Mouse (Mus musculus): ENCODE data around the gene Matn3. TPM values are rescaled to one million over a fixed set of nuclear protein-coding genes. Genes with fewer than 3 reads are reported as not detected.

Matn3 gene
- polyA plus RNA-seq, 1 experiment from 2014 or later = 4.7 TPM

- no peaks in the 10 kb centered on the region for H3K4me1 ChIP-seq
- no peaks in the 10 kb centered on the region for H3K27me3 ChIP-seq (ENCODE audit: low read depth, poor library complexity, severe bottlenecking)
- H3K27ac ChIP-seq (replicated peaks) = no peak overlapping the region
- DNase-seq (ENCODE audit: low spot score) = no peak
- WGBS = 95% methylated on average over 6 of the region's 6 CpGs
- no peak overlapping the region for H3K4me3 ChIP-seq
- peaks cover 10% of the 10 kb centered on the region for H3K36me3 ChIP-seq
- no peaks in the 10 kb centered on the region for H3K9me3 ChIP-seq (replicated peaks)
Measured at GRCm38 (mm10) chr12:9007811-9008210, 60.1 kb downstream of the Matn3 start.

GRCm38 (mm10) chr12:9010311-9010710 lies 62.6 kb downstream of the Matn3 start:
- H3K4me1 ChIP-seq = no peaks in the 10 kb centered on the region
- no peak overlapping the region for H3K27ac ChIP-seq (replicated peaks)
- H3K4me3 ChIP-seq = no peak overlapping the region
- no peak for DNase-seq (ENCODE audit: low spot score)
- H3K36me3 ChIP-seq = peaks cover 19% of the 10 kb centered on the region
- H3K9me3 ChIP-seq (replicated peaks) = no peaks in the 10 kb centered on the region
- WGBS = 72% methylated on average over 4 of the region's 4 CpGs
- H3K27me3 ChIP-seq (ENCODE audit: low read depth, poor library complexity, severe bottlenecking) = no peaks in the 10 kb centered on the region

- no peaks in the 10 kb centered on the region for H3K4me1 ChIP-seq
- no peak overlapping the region for H3K4me3 ChIP-seq
- peaks cover 50% of the 10 kb centered on the region for H3K36me3 ChIP-seq
- H3K9me3 ChIP-seq (replicated peaks) = no peaks in the 10 kb centered on the region
- H3K27me3 ChIP-seq (ENCODE audit: low read depth, poor library complexity, severe bottlenecking) = no peaks in the 10 kb centered on the region
- no peak for DNase-seq (ENCODE audit: low spot score)
- 95% methylated on average over 9 of the region's 9 CpGs for WGBS
- H3K27ac ChIP-seq (replicated peaks) = no peak overlapping the region
Measured at GRCm38 (mm10) chr12:9016376-9016775, 68.6 kb downstream of the Matn3 start.

- WGBS = 93% methylated on average over 8 of the region's 8 CpGs
Measured at GRCm38 (mm10) chr12:9020431-9020830, 72.7 kb downstream of the Matn3 start.

GRCm38 (mm10) chr12:9020986-9021385 lies 73.3 kb downstream of the Matn3 start:
- WGBS = 61% methylated on average over 3 of the region's 3 CpGs
- Histone ChIP-seq H3K4me3 (no peak overlapping the region), H3K27me3 (ENCODE audit: low read depth, poor library complexity, severe bottlenecking) (no peaks in the 10 kb centered on the region), H3K4me1 (no peaks in the 10 kb centered on the region), H3K27ac (replicated peaks) (no peak overlapping the region), H3K9me3 (replicated peaks) (no peaks in the 10 kb centered on the region), H3K36me3 (peaks cover 33% of the 10 kb centered on the region)
- no peak for DNase-seq (ENCODE audit: low spot score)

More at GRCm38 (mm10) chr12:9020431-9020830, 72.7 kb downstream of the Matn3 start:
- Histone ChIP-seq H3K27me3 (ENCODE audit: low read depth, poor library complexity, severe bottlenecking) (no peaks in the 10 kb centered on the region), H3K36me3 (peaks cover 38% of the 10 kb centered on the region), H3K27ac (replicated peaks) (no peak overlapping the region), H3K4me3 (no peak overlapping the region), H3K9me3 (replicated peaks) (no peaks in the 10 kb centered on the region), H3K4me1 (no peaks in the 10 kb centered on the region)
- no peak for DNase-seq (ENCODE audit: low spot score)

Other genes with a start within 250 kb of the Matn3 start
- 110 and 128 TPM in 2 replicates for gene Sdc1, start 176.6 kb upstream of the Matn3 start, polyA plus RNA-seq (2016; fragmentation: Nextera tagmentation; extraction: Ambion mirVana)
- 144 and 174 TPM in 2 replicates for gene Laptm4a, start 26.3 kb upstream of the Matn3 start, polyA plus RNA-seq (2016; fragmentation: Nextera tagmentation; extraction: Ambion mirVana)
- gene Wdr35, start 26.0 kb downstream of the Matn3 start, polyA plus RNA-seq (2016; fragmentation: Nextera tagmentation; extraction: Ambion mirVana) = 24.7 and 26.8 TPM in 2 replicates
- 23.2 and 24.3 TPM in 2 replicates for gene Ttc32, start 82.1 kb downstream of the Matn3 start, polyA plus RNA-seq (2016; fragmentation: Nextera tagmentation; extraction: Ambion mirVana)